Mouse (Mus musculus): ENCODE data around the gene Hnf4a. TPM values are rescaled to one million over a fixed set of nuclear protein-coding genes. Genes with fewer than 3 reads are reported as not detected.
"Not testable (repeated sequence)": the region's sequence is repeated elsewhere in the genome, so short reads cannot be mapped to it uniquely, and the experiment has no call there.

The Hnf4a gene
- polyA plus RNA-seq, 1 experiment from 2014 or later, result not detected

- 91% methylated on average over 4 of the region's 4 CpGs for WGBS
- no peak overlapping the region for H3K4me2 ChIP-seq (replicated peaks)
- no peak overlapping the region for H3K4me3 ChIP-seq
- H3K36me3 ChIP-seq, result peaks cover 79% of the 10 kb centered on the region
- no peaks in the 10 kb centered on the region for H3K27me3 ChIP-seq
- no peak overlapping the region for H3K9ac ChIP-seq
- no peaks in the 10 kb centered on the region for H3K4me1 ChIP-seq
- H3K9me3 ChIP-seq, result no peaks in the 10 kb centered on the region
- no peak overlapping the region for H3K27ac ChIP-seq
- ATAC-seq (ENCODE audit: insufficient number of reproducible peaks, insufficient read depth, low FRiP score, low TSS enrichment), result no peak
Observed at GRCm38 (mm10) chr2:163615906-163616651, 109.5 kb downstream of the Hnf4a start.

DNA sequence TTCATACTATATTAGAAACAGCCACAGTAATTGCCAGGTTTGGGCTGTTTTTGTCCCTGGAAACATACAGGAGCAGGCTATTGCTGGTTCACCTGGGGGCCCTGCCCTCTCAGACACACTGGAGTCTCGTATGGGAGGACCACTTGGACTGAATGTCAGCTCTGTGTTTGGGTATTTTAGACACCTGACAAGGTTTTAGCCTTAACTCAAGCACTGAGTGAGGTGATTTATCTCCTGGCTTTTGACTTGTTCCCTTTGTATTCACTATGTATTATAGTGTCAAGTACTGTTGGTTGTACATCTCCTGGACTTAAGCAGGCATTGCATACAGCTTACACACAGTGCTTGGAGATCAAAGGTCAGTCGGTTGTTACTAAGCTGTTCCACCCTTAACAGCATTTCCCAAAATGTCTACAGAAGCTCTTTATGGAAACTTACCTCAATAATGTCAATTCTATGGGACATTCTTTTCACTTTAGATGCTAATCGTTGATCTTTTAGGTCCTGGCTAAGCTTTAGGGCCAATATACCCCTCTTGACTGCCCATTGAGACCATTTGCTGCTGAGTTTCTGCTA lies 110.1 kb downstream of the Hnf4a start:
- Histone ChIP-seq H3K9me3 (no peaks in the 10 kb centered on the region), H3K27ac (no peak overlapping the region), H3K4me3 (no peak overlapping the region), H3K27me3 (no peaks in the 10 kb centered on the region), H3K36me3 (peaks cover 76% of the 10 kb centered on the region), H3K9ac (no peak overlapping the region), H3K4me2 (replicated peaks) (no peak overlapping the region), H3K4me1 (no peaks in the 10 kb centered on the region)
- no peak for ATAC-seq (ENCODE audit: insufficient number of reproducible peaks, insufficient read depth, low FRiP score, low TSS enrichment)
- WGBS, result 86% methylated on average over 3 of the region's 3 CpGs

- ATAC-seq (ENCODE audit: insufficient number of reproducible peaks, insufficient read depth, low FRiP score, low TSS enrichment), result no peak
- 80% methylated on average over 3 of the region's 3 CpGs for WGBS
- no peak overlapping the region for H3K9ac ChIP-seq
- no peaks in the 10 kb centered on the region for H3K9me3 ChIP-seq
- H3K27me3 ChIP-seq, result no peaks in the 10 kb centered on the region
- H3K4me1 ChIP-seq, result no peaks in the 10 kb centered on the region
- H3K36me3 ChIP-seq, result peaks cover 76% of the 10 kb centered on the region
- H3K27ac ChIP-seq, result no peak overlapping the region
- H3K4me3 ChIP-seq, result no peak overlapping the region
- no peak overlapping the region for H3K4me2 ChIP-seq (replicated peaks)
Observed at GRCm38 (mm10) chr2:163617232-163617863, 110.7 kb downstream of the Hnf4a start.

GRCm38 (mm10) chr2:163617874-163618273 lies 111.3 kb downstream of the Hnf4a start:
- no peak overlapping the region for H3K9ac ChIP-seq
- no peak overlapping the region for H3K4me2 ChIP-seq (replicated peaks)
- ATAC-seq (ENCODE audit: insufficient number of reproducible peaks, insufficient read depth, low FRiP score, low TSS enrichment), result no peak
- H3K4me3 ChIP-seq, result no peak overlapping the region
- H3K27me3 ChIP-seq, result no peaks in the 10 kb centered on the region
- no peaks in the 10 kb centered on the region for H3K4me1 ChIP-seq
- H3K36me3 ChIP-seq, result peaks cover 76% of the 10 kb centered on the region
- WGBS, result 95% methylated on average over 4 of the region's 4 CpGs
- H3K9me3 ChIP-seq, result no peaks in the 10 kb centered on the region
- no peak overlapping the region for H3K27ac ChIP-seq

- H3K27ac ChIP-seq, result no peak overlapping the region
- no peaks in the 10 kb centered on the region for H3K27me3 ChIP-seq
- 84% methylated on average over 8 of the region's 8 CpGs for WGBS
- no peak for ATAC-seq (ENCODE audit: insufficient number of reproducible peaks, insufficient read depth, low FRiP score, low TSS enrichment)
- no peak overlapping the region for H3K4me2 ChIP-seq (replicated peaks)
- H3K4me1 ChIP-seq, result no peaks in the 10 kb centered on the region
- peaks cover 67% of the 10 kb centered on the region for H3K36me3 ChIP-seq
- no peak overlapping the region for H3K4me3 ChIP-seq
- H3K9ac ChIP-seq, result no peak overlapping the region
- H3K9me3 ChIP-seq, result no peaks in the 10 kb centered on the region
Observed at GRCm38 (mm10) chr2:163620451-163620850, 113.8 kb downstream of the Hnf4a start.

- WGBS, result 92% methylated on average over 3 of the region's 3 CpGs
- H3K27me3 ChIP-seq; H3K4me2 ChIP-seq (replicated peaks); H3K4me3 ChIP-seq; H3K27ac ChIP-seq; H3K4me1 ChIP-seq; H3K9me3 ChIP-seq; H3K9ac ChIP-seq; ATAC-seq (ENCODE audit: insufficient number of reproducible peaks, insufficient read depth, low FRiP score, low TSS enrichment): not testable (repeated sequence)
- peaks cover 68% of the 10 kb centered on the region for H3K36me3 ChIP-seq
Observed at GRCm38 (mm10) chr2:163621401-163621800, 114.8 kb downstream of the Hnf4a start.

Other genes starting within 250 kb of the Hnf4a start
- 1.5 TPM in 2 replicates for gene Jph2, start 108.8 kb upstream of the Hnf4a start, polyA plus RNA-seq (2016; fragmentation: Nextera tagmentation; extraction: Ambion mirVana)
- gene Oser1, start 82.1 kb upstream of the Hnf4a start, polyA plus RNA-seq (2016; fragmentation: Nextera tagmentation; extraction: Ambion mirVana), result 85.4 and 87.3 TPM in 2 replicates
- gene Gdap1l1, start 68.3 kb upstream of the Hnf4a start, polyA plus RNA-seq (2016; fragmentation: Nextera tagmentation; extraction: Ambion mirVana), result 7.5 and 10.4 TPM in 2 replicates
- 10.7 and 11.0 TPM in 2 replicates for gene Fitm2, start 34.2 kb upstream of the Hnf4a start, polyA plus RNA-seq (2016; fragmentation: Nextera tagmentation; extraction: Ambion mirVana)
- not detected in 2 replicates for gene R3hdml, start 14.5 kb upstream of the Hnf4a start, polyA plus RNA-seq (2016; fragmentation: Nextera tagmentation; extraction: Ambion mirVana)
- 45.1 and 47.6 TPM in 2 replicates for gene Ttpal, start 95.5 kb downstream of the Hnf4a start, polyA plus RNA-seq (2016; fragmentation: Nextera tagmentation; extraction: Ambion mirVana)
- gene Serinc3, start 138.3 kb downstream of the Hnf4a start, polyA plus RNA-seq (2016; fragmentation: Nextera tagmentation; extraction: Ambion mirVana), result 26.1 and 27.0 TPM in 2 replicates
- 119 and 128 TPM in 2 replicates for gene Pkig, start 151.6 kb downstream of the Hnf4a start, polyA plus RNA-seq (2016; fragmentation: Nextera tagmentation; extraction: Ambion mirVana)
- 6.9 and 8.6 TPM in 2 replicates for gene Ada, start 243.4 kb downstream of the Hnf4a start, polyA plus RNA-seq (2016; fragmentation: Nextera tagmentation; extraction: Ambion mirVana)

Data from embryonic facial prominence, embryonic 12.5 days (tissue).